Mouse (Mus musculus) cerebellum, adult 2 months (tissue): ENCODE data around the gene Syne3. TPM values are rescaled to one million over a fixed set of nuclear protein-coding genes. Genes with fewer than 3 reads are reported as not detected.

Experiments
- DNase-seq, 2 experiments: peaks; one replicate each; pipeline ENCODE4 v3.0.0; 2021
- H3K27ac ChIP-seq: fragments of 200-500 bp; 2 replicates; pipeline ENCODE4 v1.5.1; 2012; ENCODE audit warnings: low read length, control low read depth, inconsistent platforms; ENCODE audit not compliant: insufficient read depth
- H3K27me3 ChIP-seq: fragments of 200-500 bp; 2 replicates; pipeline ENCODE4 v1.6.1; 2012; ENCODE audit warnings: inconsistent platforms, mild to moderate bottlenecking, low read length, moderate library complexity; ENCODE audit not compliant: control insufficient read depth, insufficient read depth
- H3K4me1 ChIP-seq: fragments of 200-500 bp; 2 replicates; pipeline ENCODE4 v1.6.1; 2011; ENCODE audit warnings: low read length; ENCODE audit not compliant: control insufficient read depth, insufficient read depth
- H3K4me3 ChIP-seq: fragments of 200-500 bp; replicated peaks from 2 replicates; pipeline ENCODE3; 2011; ENCODE audit warnings: mild to moderate bottlenecking, low read depth, low read length, control low read depth; ENCODE audit not compliant: insufficient read depth
- CTCF ChIP-seq: fragments of 200-500 bp; IDR thresholded peaks from 2 replicates; pipeline ENCODE4 v1.5.1; 2011; ENCODE audit warnings: low read depth, mild to moderate bottlenecking, control low read depth, low read length, moderate library complexity, borderline replicate concordance; ENCODE audit not compliant: insufficient read depth
- POLR2A ChIP-seq: fragments of 200-500 bp; IDR thresholded peaks from 2 replicates; pipeline ENCODE4 v1.6.1; 2011; ENCODE audit warnings: low read length, control low read depth, borderline replicate concordance; ENCODE audit not compliant: insufficient read depth
- WGBS: fragments of 180-500 bp; shearing (Covaris S2); methylation state at CpG from one replicate; pipeline ENCODE4 v1.1.7; 2018; 5-methylcytosine and 5-hydroxymethylcytosine counted together
- polyA plus RNA-seq: library from polyadenylated mRNA; depleted of rRNA; stranded (reverse); fragments of >200 nt; gene quantifications from 2 replicates; pipeline ENCODE4 v1.2.3, GENCODE M21; 2012

Gene Syne3
- polyA plus RNA-seq, 1 experiment: 1.2 TPM

GRCm38 (mm10) chr12:105040950-105041349 is 31.3 kb upstream of the Syne3 start:
- no peak for TF ChIP-seq CTCF
- TF ChIP-seq POLR2A: no peak
- Histone ChIP-seq H3K27me3 (no peaks in the 10 kb centered on the region), H3K4me1 (peaks cover 4% of the 10 kb centered on the region), H3K27ac (no peak overlapping the region), H3K4me3 (no peak overlapping the region)
- WGBS: 45% methylated on average over 7 of the region's 7 CpGs
- DNase-seq: peak in 1 of 2 experiments; percentile 41

GRCm38 (mm10) chr12:105039578-105040289 is 30.1 kb upstream of the Syne3 start:
- WGBS: 56% methylated on average over 12 of the region's 12 CpGs
- Histone ChIP-seq H3K4me1 (peaks cover 12% of the 10 kb centered on the region), H3K27me3 (no peaks in the 10 kb centered on the region), H3K27ac (no peak overlapping the region), H3K4me3 (no peak overlapping the region)
- TF ChIP-seq POLR2A (no peak), CTCF (no peak)
- no peak for DNase-seq

GRCm38 (mm10) chr12:105038918-105039317 is 29.3 kb upstream of the Syne3 start:
- H3K27me3 ChIP-seq: no peaks in the 10 kb centered on the region
- no peak for DNase-seq
- H3K4me1 ChIP-seq: peaks cover 19% of the 10 kb centered on the region
- no peak overlapping the region for H3K4me3 ChIP-seq
- no peak for TF ChIP-seq POLR2A
- no peak for TF ChIP-seq CTCF
- 87% methylated on average over 7 of the region's 7 CpGs for WGBS
- H3K27ac ChIP-seq: no peak overlapping the region

GRCm38 (mm10) chr12:105038211-105038610 is 28.6 kb upstream of the Syne3 start:
- H3K27me3 ChIP-seq: no peaks in the 10 kb centered on the region
- H3K27ac ChIP-seq: no peak overlapping the region
- 87% methylated on average over 11 of the region's 11 CpGs for WGBS
- peaks cover 19% of the 10 kb centered on the region for H3K4me1 ChIP-seq
- no peak for TF ChIP-seq POLR2A
- TF ChIP-seq CTCF: no peak
- H3K4me3 ChIP-seq: no peak overlapping the region
- DNase-seq: no peak

- Histone ChIP-seq H3K4me1 (peaks cover 15% of the 10 kb centered on the region), H3K27me3 (no peaks in the 10 kb centered on the region), H3K4me3 (no peak overlapping the region), H3K27ac (no peak overlapping the region)
- DNase-seq: no peak
- 61% methylated on average over 14 of the region's 14 CpGs for WGBS
- TF ChIP-seq POLR2A (no peak), CTCF (no peak)
Observed at GRCm38 (mm10) chr12:105034130-105034769, 24.6 kb upstream of the Syne3 start.

- WGBS: 1% methylated on average over 45 of the region's 45 CpGs
- TF ChIP-seq CTCF: no peak
- no peak for TF ChIP-seq POLR2A
- no peak for DNase-seq
- H3K4me1 ChIP-seq: peaks cover 15% of the 10 kb centered on the region
- 0 out of 2 replicates have a peak overlapping the region, but pooled peaks have one; percentile 15 for H3K27ac ChIP-seq
- H3K4me3 ChIP-seq: peak overlapping the region; percentile 65
- no peaks in the 10 kb centered on the region for H3K27me3 ChIP-seq
Observed at GRCm38 (mm10) chr12:105032832-105033775, 23.5 kb upstream of the Syne3 start.

GRCm38 (mm10) chr12:105032147-105032831 is 22.7 kb upstream of the Syne3 start, which contains the start of gene Glrx5:
Gene Glrx5 (plus strand): TSS chr12:105032688.
- H3K27ac ChIP-seq: peak within 1 kb of the TSS; percentile 36; the same call in 1 of the 2 replicates
- H3K4me3 ChIP-seq: peak within 1 kb of the TSS; percentile 85
- WGBS: under 1% methylated on average over 72 of the region's 72 CpGs
- TF ChIP-seq CTCF: no peak
- TF ChIP-seq POLR2A: peak; percentile 75
- DNase-seq: peak; percentile 99 to 100
- H3K27me3 ChIP-seq: no peaks in the 10 kb centered on the region
- peaks cover 15% of the 10 kb centered on the region for H3K4me1 ChIP-seq
